Mouse (Mus musculus): ENCODE data around the gene Map2. TPM values are rescaled to one million over a fixed set of nuclear protein-coding genes. Genes with fewer than 3 reads are reported as not detected.
A peak's percentile ranks its signal among the peaks of the same experiment; 100 is the strongest.

The Map2 gene
- 0.01 TPM in 1 of 2 replicates, not detected in the other for polyA plus RNA-seq (2012)

DNA sequence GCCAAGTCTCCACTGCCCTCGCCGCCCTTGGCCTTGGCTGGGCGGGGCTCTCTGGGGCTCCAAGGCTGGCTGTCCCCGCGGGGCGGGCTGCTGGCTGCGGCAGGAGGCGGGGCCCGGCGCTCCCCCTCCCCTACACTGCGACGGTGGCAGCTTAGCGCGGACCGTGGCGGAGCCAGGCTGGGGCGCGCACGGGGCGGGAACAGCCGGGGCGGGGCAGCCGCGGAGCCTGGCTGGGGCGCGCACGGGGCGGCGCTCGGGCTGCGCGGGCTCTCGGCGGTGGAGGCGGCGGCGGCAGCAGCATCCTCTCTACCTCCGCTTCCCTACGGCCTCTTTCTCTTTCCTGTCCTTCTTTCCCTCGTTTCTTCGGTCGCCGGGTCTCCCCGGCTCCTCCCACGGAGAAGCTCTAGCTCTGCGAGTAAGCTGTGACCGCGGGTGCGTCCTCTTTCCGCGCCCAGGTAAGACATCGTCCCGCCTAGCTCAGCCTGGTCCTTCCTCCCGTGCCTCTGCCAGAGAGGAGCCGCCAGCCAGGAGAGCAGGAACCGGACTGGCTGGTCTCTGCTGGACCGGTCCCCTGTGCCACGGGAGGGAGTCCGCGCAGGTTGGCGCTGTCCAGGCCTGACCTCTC, at the start of gene Map2:
Map2 (plus strand) TSS at position 233 of the 625 bp plus-strand sequence.
- H3K9me3 ChIP-seq (ENCODE audit: control insufficient read depth, low read length): no peaks in the 10 kb centered on the region
- H3K27me3 ChIP-seq (ENCODE audit: control insufficient read depth): peaks cover 12% of the 10 kb centered on the region
- peak within 1 kb of the TSS; percentile 47 for H3K4me3 ChIP-seq (replicated peaks)
- H3K36me3 ChIP-seq (ENCODE audit: control insufficient read depth): no peaks in the 10 kb centered on the region
- no peak for TF ChIP-seq GATA1 (IDR thresholded peaks at IDR 0.05; ENCODE audit: low read length)
- no peak for TF ChIP-seq TAL1 (IDR thresholded peaks at IDR 0.05; ENCODE audit: low read length)
- H3K4me1 ChIP-seq (ENCODE audit: control insufficient read depth): no peaks in the 10 kb centered on the region

GRCm38 (mm10) chr1:66133014-66133413, 42.1 kb upstream of the Map2 start:
- TF ChIP-seq GATA1 (IDR thresholded peaks at IDR 0.05; ENCODE audit: low read length) (no peak), TAL1 (IDR thresholded peaks at IDR 0.05; ENCODE audit: low read length) (no peak)
- no peaks in the 10 kb centered on the region for H3K4me1 ChIP-seq (ENCODE audit: control insufficient read depth)
- H3K27me3 ChIP-seq (ENCODE audit: control insufficient read depth): no peaks in the 10 kb centered on the region
- no peaks in the 10 kb centered on the region for H3K36me3 ChIP-seq (ENCODE audit: control insufficient read depth)
- H3K9me3 ChIP-seq (ENCODE audit: control insufficient read depth, low read length): no peaks in the 10 kb centered on the region
- H3K4me3 ChIP-seq (replicated peaks): no peak overlapping the region

- Histone ChIP-seq H3K36me3 (ENCODE audit: control insufficient read depth) (no peaks in the 10 kb centered on the region), H3K4me1 (ENCODE audit: control insufficient read depth) (no peaks in the 10 kb centered on the region), H3K9me3 (ENCODE audit: control insufficient read depth, low read length) (no peaks in the 10 kb centered on the region), H3K4me3 (replicated peaks) (no peak overlapping the region), H3K27me3 (ENCODE audit: control insufficient read depth) (no peaks in the 10 kb centered on the region)
- TF ChIP-seq TAL1 (IDR thresholded peaks at IDR 0.05; ENCODE audit: low read length) (no peak), GATA1 (IDR thresholded peaks at IDR 0.05; ENCODE audit: low read length) (no peak)
Measured at GRCm38 (mm10) chr1:66135324-66135723, 39.7 kb upstream of the Map2 start.

GRCm38 (mm10) chr1:66140686-66141085, 34.4 kb upstream of the Map2 start:
- H3K9me3 ChIP-seq (ENCODE audit: control insufficient read depth, low read length): no peaks in the 10 kb centered on the region
- H3K4me1 ChIP-seq (ENCODE audit: control insufficient read depth): no peaks in the 10 kb centered on the region
- TF ChIP-seq GATA1 (IDR thresholded peaks at IDR 0.05; ENCODE audit: low read length): no peak
- no peak for TF ChIP-seq TAL1 (IDR thresholded peaks at IDR 0.05; ENCODE audit: low read length)
- H3K4me3 ChIP-seq (replicated peaks): no peak overlapping the region
- no peaks in the 10 kb centered on the region for H3K36me3 ChIP-seq (ENCODE audit: control insufficient read depth)
- H3K27me3 ChIP-seq (ENCODE audit: control insufficient read depth): no peaks in the 10 kb centered on the region

DNA sequence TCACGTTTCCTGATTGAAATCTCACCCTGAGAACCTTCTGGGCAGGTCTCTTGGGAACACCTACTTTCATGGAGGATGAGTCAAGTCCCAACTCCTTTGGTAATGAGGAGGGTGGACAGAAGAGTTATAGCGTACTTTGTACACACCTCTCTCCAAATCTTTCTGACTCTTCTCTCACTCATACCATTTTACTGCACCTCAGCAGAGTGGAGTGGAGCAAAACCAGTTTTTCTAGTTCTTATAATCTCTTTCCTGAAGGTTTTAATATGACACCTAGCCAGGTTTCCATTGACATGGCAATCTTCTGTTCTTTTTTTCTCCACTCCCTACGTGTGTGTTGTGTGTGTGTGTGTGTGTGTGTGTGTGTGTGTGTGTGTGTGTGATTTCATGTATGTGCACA, 29.9 kb upstream of the Map2 start:
- Histone ChIP-seq H3K36me3 (ENCODE audit: control insufficient read depth) (no peaks in the 10 kb centered on the region), H3K9me3 (ENCODE audit: control insufficient read depth, low read length) (no peaks in the 10 kb centered on the region), H3K4me1 (ENCODE audit: control insufficient read depth) (no peaks in the 10 kb centered on the region), H3K4me3 (replicated peaks) (no peak overlapping the region), H3K27me3 (ENCODE audit: control insufficient read depth) (no peaks in the 10 kb centered on the region)
- no peak for TF ChIP-seq GATA1 (IDR thresholded peaks at IDR 0.05; ENCODE audit: low read length)
- TF ChIP-seq TAL1 (IDR thresholded peaks at IDR 0.05; ENCODE audit: low read length): no peak

DNA sequence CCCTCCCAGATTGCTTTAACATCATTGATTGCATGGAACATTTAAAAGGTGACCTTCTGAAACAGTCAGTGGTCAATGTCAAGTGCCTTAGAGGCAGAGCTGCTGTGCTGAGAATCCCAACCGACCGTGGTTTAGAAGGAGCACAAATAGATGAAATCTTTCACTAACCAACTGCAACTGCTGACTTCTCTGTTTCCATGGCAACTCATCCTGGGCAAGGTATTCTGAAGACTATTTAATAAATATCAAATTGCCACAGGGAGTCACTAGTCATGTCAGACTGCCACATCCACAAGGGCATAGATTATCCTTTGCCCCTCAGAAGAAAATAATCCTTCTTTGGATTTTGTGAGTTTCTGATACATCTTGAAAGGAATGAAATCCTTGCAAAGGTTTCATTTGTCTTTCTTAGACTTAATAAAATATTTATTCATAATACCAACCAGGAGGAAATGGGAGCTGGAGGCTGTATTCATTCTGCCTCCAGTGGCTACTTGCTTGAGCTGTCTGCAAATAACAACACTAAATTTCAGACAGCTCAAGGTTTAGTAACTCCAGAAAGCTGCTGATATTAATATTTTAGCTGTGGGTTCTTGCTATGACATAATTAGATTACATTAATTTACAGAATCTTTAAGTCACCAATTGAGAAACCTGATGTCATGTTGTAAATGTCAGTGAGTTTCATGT, 26.1 kb upstream of the Map2 start:
- Histone ChIP-seq H3K27me3 (ENCODE audit: control insufficient read depth) (no peaks in the 10 kb centered on the region), H3K36me3 (ENCODE audit: control insufficient read depth) (no peaks in the 10 kb centered on the region), H3K4me1 (ENCODE audit: control insufficient read depth) (no peaks in the 10 kb centered on the region), H3K9me3 (ENCODE audit: control insufficient read depth, low read length) (no peaks in the 10 kb centered on the region), H3K4me3 (replicated peaks) (no peak overlapping the region)
- no peak for TF ChIP-seq TAL1 (IDR thresholded peaks at IDR 0.05; ENCODE audit: low read length)
- no peak for TF ChIP-seq GATA1 (IDR thresholded peaks at IDR 0.05; ENCODE audit: low read length)

DNA sequence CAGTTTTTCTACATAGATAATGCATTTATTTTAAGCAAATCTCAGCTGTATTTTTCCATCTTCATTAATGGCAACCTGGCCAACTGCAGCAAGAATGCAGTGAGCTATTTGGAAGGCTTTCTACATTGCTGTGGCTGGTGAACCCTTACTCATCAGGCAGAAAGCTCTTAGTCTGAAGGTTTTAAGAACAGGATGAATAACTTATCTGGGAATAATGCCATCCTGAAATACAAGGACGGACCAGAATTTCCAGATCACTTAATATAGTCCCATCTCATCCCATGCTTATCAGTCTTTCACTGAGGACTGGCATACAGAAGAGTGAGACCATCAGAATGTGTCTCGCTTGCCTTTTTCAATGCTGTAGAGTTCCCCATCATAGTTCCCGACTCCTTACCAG, 24.3 kb upstream of the Map2 start:
- H3K4me1 ChIP-seq (ENCODE audit: control insufficient read depth): no peaks in the 10 kb centered on the region
- TF ChIP-seq GATA1 (IDR thresholded peaks at IDR 0.05; ENCODE audit: low read length) (no peak), TAL1 (IDR thresholded peaks at IDR 0.05; ENCODE audit: low read length) (no peak)
- no peaks in the 10 kb centered on the region for H3K36me3 ChIP-seq (ENCODE audit: control insufficient read depth)
- H3K27me3 ChIP-seq (ENCODE audit: control insufficient read depth): no peaks in the 10 kb centered on the region
- no peaks in the 10 kb centered on the region for H3K9me3 ChIP-seq (ENCODE audit: control insufficient read depth, low read length)
- H3K4me3 ChIP-seq (replicated peaks): no peak overlapping the region

GRCm38 (mm10) chr1:66157135-66157534, 17.9 kb upstream of the Map2 start:
- H3K4me3 ChIP-seq (replicated peaks): no peak overlapping the region
- H3K36me3 ChIP-seq (ENCODE audit: control insufficient read depth): no peaks in the 10 kb centered on the region
- H3K27me3 ChIP-seq (ENCODE audit: control insufficient read depth): no peaks in the 10 kb centered on the region
- H3K9me3 ChIP-seq (ENCODE audit: control insufficient read depth, low read length): no peaks in the 10 kb centered on the region
- TF ChIP-seq GATA1 (IDR thresholded peaks at IDR 0.05; ENCODE audit: low read length): no peak
- no peak for TF ChIP-seq TAL1 (IDR thresholded peaks at IDR 0.05; ENCODE audit: low read length)
- H3K4me1 ChIP-seq (ENCODE audit: control insufficient read depth): no peaks in the 10 kb centered on the region

DNA sequence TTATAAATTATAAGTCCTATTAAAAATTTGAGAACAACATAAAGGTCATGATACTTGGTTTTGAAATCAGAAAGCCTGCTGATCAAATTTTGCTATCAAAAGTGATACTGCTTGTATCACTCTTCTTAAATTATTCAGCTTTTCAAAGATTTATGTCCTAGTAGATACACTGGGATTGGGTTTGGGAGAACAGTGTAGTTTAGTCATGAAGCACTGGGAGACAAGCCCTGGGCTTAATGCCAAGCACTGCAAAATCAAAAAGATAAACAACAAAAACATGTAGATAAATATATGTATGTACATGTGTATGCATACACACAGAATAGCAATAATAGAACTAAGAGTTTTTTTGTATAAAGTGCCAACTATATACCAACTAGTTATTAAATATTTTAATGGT, 17.5 kb upstream of the Map2 start:
- H3K36me3 ChIP-seq (ENCODE audit: control insufficient read depth): no peaks in the 10 kb centered on the region
- TF ChIP-seq GATA1 (IDR thresholded peaks at IDR 0.05; ENCODE audit: low read length) (no peak), TAL1 (IDR thresholded peaks at IDR 0.05; ENCODE audit: low read length) (no peak)

More for the DNA sequence above, 17.5 kb upstream of the Map2 start:
- Histone ChIP-seq H3K9me3 (ENCODE audit: control insufficient read depth, low read length) (no peaks in the 10 kb centered on the region), H3K4me1 (ENCODE audit: control insufficient read depth) (no peaks in the 10 kb centered on the region), H3K27me3 (ENCODE audit: control insufficient read depth) (no peaks in the 10 kb centered on the region), H3K4me3 (replicated peaks) (no peak overlapping the region)

Data from erythroblast, embryonic 14.5 days (primary cell).